Mouse (Mus musculus) myocyte (in vitro differentiated cells): ENCODE measurements around the gene Klhdc7a.

Source experiments
- MYOG ChIP-seq, 3 experiments: IDR thresholded peaks; one replicate each; pipeline ENCODE4 v1.6.1; 2011; ENCODE audit warnings: control low read depth in 2 of 3, low read depth in 2 of 3, mild to moderate bottlenecking in 2 of 3; ENCODE audit not compliant: insufficient read length in 2 of 3, control insufficient read depth in 1 of 3, insufficient read depth in 1 of 3
- POLR2A ChIP-seq: IDR thresholded peaks from one replicate; pipeline ENCODE4 v1.6.1; 2011; ENCODE audit warnings: low read depth, mild to moderate bottlenecking, control low read depth, moderate library complexity; ENCODE audit not compliant: insufficient read length
- REST ChIP-seq: IDR thresholded peaks from one replicate; pipeline ENCODE4 v1.6.1; 2011; ENCODE audit warnings: mild to moderate bottlenecking, control low read depth, moderate library complexity; ENCODE audit not compliant: insufficient read depth, insufficient read length
- USF1 ChIP-seq: IDR thresholded peaks from one replicate; pipeline ENCODE4 v1.6.1; 2011; ENCODE audit warnings: low read depth, mild to moderate bottlenecking, control low read depth, moderate library complexity

- TF ChIP-seq USF1, result no peak
- TF ChIP-seq POLR2A, result no peak
- no peak for TF ChIP-seq REST
- TF ChIP-seq MYOG (IDR thresholded peaks at IDR 0.05; ENCODE audit: control insufficient read depth in 1 of 3, insufficient read depth in 1 of 3, insufficient read length in 2 of 3, low read depth in 2 of 3), result no peak
These were observed 3.9 kb downstream of the Klhdc7a start for GRCm38 (mm10) chr4:139963911-139964310.
